Mouse (Mus musculus): ENCODE data around the gene Arl10. TPM values are rescaled to one million over a fixed set of nuclear protein-coding genes. Genes with fewer than 3 reads are reported as not detected.

Arl10 gene
- 18.8 and 22.1 TPM in 2 replicates for polyA plus RNA-seq (2014; fragmentation: Nextera tagmentation; extraction: Ambion mirVana)

DNA sequence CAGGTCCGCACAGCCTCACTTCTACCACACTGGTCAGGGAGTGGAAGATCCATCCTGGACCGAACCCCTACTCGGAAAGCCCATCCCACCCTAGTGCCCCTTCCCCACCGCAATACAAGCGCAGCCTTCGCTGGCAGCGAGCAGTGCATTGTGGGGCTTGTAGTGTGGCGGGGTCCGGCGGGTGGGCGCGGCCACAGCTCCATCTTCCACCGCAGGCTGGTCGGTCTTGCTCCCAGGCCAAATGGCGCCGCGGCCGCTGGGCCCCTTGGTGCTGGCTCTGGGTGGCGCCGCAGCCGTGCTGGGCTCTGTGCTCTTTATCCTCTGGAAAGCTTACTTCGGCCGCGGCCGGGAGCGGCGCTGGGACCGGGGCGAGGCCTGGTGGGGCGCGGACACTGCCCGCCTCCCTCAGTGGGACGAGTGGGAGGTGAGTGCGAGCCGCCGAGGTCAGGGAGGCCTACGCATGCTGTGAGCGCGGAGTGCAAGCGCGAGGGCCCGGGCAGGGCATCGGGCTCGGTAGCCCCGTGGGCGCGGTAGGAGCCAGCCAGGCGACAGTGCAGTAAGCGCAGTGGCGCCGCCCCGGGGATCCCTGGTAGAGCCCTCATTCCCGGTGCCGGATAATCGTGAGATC lies at the start of gene Arl10:
Arl10 (plus strand) TSS at position 162 of the 628 bp plus-strand sequence.
- DNase-seq (ENCODE audit: low spot score) = peak; percentile 87
- peak within 1 kb of the TSS; percentile 82 for H3K9ac ChIP-seq (ENCODE audit: low read depth, low read length)
- no peaks in the 10 kb centered on the region for H3K9me3 ChIP-seq (ENCODE audit: control insufficient read depth, low read length)
- peak within 1 kb of the TSS; percentile 70 for H3K4me2 ChIP-seq (ENCODE audit: low read depth, low read length)
- under 1% methylated on average over 53 of the region's 55 CpGs for WGBS
- H3K4me1 ChIP-seq (ENCODE audit: control insufficient read depth, insufficient read depth, low read length) = peaks cover 8% of the 10 kb centered on the region; the same call in 1 of the 2 replicates
- peak; percentile 96 for ATAC-seq (ENCODE audit: low read depth)
- H3K27ac ChIP-seq (replicated peaks; ENCODE audit: low read depth, low read length) = 0 out of 2 replicates have a peak within 1 kb of the TSS, but pooled peaks have one; percentile 22
- peaks cover 22% of the 10 kb centered on the region for H3K36me3 ChIP-seq (ENCODE audit: control insufficient read depth, insufficient read depth, low read length)
- H3K27me3 ChIP-seq (replicated peaks; ENCODE audit: control insufficient read depth, insufficient read depth, low read length) = no peaks in the 10 kb centered on the region
- peak within 1 kb of the TSS; percentile 76 for H3K4me3 ChIP-seq (ENCODE audit: low read depth, low read length)

DNA sequence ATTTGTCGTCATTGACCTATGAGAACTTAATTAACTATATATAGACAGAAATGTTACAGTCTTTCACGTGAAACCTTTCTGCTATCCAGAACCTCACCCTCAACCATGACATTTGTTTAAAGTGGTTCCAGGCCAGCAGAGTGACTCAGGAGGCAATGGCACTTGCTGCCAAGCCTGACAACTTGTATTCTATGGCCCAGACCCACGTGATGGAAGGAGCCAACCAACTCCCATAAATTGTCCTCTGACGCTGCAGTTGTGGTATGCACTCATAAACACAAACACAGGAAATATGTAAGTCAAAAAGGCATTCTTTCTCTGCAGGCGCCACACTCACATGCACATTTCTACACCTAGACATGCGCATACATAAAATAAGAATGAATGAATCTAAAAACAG lies 47.7 kb upstream of the Arl10 start:
- 88% methylated on average over 6 of the region's 6 CpGs for WGBS
- H3K9me3 ChIP-seq (ENCODE audit: control insufficient read depth, low read length) = no peaks in the 10 kb centered on the region
- no peak overlapping the region for H3K27ac ChIP-seq (replicated peaks; ENCODE audit: low read depth, low read length)
- ATAC-seq (ENCODE audit: low read depth) (no peak), DNase-seq (ENCODE audit: low spot score) (no peak)
- no peak overlapping the region for H3K4me2 ChIP-seq (ENCODE audit: low read depth, low read length)
- H3K4me1 ChIP-seq (ENCODE audit: control insufficient read depth, insufficient read depth, low read length) = no peaks in the 10 kb centered on the region
- no peaks in the 10 kb centered on the region for H3K27me3 ChIP-seq (replicated peaks; ENCODE audit: control insufficient read depth, insufficient read depth, low read length)
- peaks cover 77% of the 10 kb centered on the region for H3K36me3 ChIP-seq (ENCODE audit: control insufficient read depth, insufficient read depth, low read length)
- H3K9ac ChIP-seq (ENCODE audit: low read depth, low read length) = no peak overlapping the region
- H3K4me3 ChIP-seq (ENCODE audit: low read depth, low read length) = no peak overlapping the region

DNA sequence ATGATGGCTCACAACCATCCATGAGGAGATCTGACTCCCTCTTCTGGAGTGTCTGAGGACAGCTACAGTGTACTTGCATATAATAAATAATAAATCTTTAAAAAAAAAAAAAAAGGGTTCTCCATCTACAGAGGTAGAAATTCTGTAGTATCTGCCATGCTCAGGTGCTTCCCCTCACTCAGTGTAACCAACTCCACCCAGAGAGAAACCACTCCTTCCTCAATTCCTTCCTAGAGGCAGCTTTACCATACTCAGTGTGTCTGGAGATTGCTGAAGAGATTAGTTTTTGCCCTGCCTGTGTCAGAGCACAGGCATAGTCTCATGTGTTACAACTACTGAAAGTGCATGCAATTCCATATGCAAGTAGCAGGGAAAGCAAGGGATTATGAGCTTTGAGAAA lies 42.7 kb upstream of the Arl10 start:
- H3K9ac ChIP-seq (ENCODE audit: low read depth, low read length) = no peak overlapping the region
- H3K4me2 ChIP-seq (ENCODE audit: low read depth, low read length) = no peak overlapping the region
- no peak overlapping the region for H3K27ac ChIP-seq (replicated peaks; ENCODE audit: low read depth, low read length)
- H3K4me1 ChIP-seq (ENCODE audit: control insufficient read depth, insufficient read depth, low read length) = no peaks in the 10 kb centered on the region
- peaks cover 73% of the 10 kb centered on the region for H3K36me3 ChIP-seq (ENCODE audit: control insufficient read depth, insufficient read depth, low read length)
- no peaks in the 10 kb centered on the region for H3K27me3 ChIP-seq (replicated peaks; ENCODE audit: control insufficient read depth, insufficient read depth, low read length)
- no peak overlapping the region for H3K4me3 ChIP-seq (ENCODE audit: low read depth, low read length)
- ATAC-seq (ENCODE audit: low read depth) (no peak), DNase-seq (ENCODE audit: low spot score) (no peak)
- no peaks in the 10 kb centered on the region for H3K9me3 ChIP-seq (ENCODE audit: control insufficient read depth, low read length)

DNA sequence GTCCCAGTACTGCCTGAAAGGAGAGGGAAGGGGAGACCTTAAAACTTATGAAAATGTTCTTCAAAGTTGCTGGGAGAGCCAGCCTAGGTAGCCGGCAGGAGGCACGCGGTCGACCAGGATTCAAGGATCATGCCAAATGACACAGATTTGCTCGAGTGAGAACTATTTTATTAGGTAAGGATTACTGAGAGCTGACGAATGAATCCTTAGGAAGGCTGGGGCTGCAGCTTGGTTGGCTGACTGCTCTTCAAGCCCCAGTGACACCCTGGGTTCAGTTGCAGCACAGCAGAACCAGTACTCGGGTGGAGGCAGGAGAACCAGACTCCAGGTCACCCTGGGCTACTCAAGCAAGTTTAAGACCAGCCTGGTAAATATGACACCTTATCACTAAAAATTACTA lies 26.8 kb upstream of the Arl10 start:
- H3K4me2 ChIP-seq (ENCODE audit: low read depth, low read length) = no peak overlapping the region
- DNase-seq (ENCODE audit: low spot score) (no peak), ATAC-seq (ENCODE audit: low read depth) (no peak)
- peaks cover 75% of the 10 kb centered on the region for H3K36me3 ChIP-seq (ENCODE audit: control insufficient read depth, insufficient read depth, low read length)
- H3K27ac ChIP-seq (replicated peaks; ENCODE audit: low read depth, low read length) = no peak overlapping the region
- no peaks in the 10 kb centered on the region for H3K9me3 ChIP-seq (ENCODE audit: control insufficient read depth, low read length)
- no peaks in the 10 kb centered on the region for H3K27me3 ChIP-seq (replicated peaks; ENCODE audit: control insufficient read depth, insufficient read depth, low read length)
- no peaks in the 10 kb centered on the region for H3K4me1 ChIP-seq (ENCODE audit: control insufficient read depth, insufficient read depth, low read length)
- H3K4me3 ChIP-seq (ENCODE audit: low read depth, low read length) = no peak overlapping the region
- 85% methylated on average over 7 of the region's 7 CpGs for WGBS
- H3K9ac ChIP-seq (ENCODE audit: low read depth, low read length) = no peak overlapping the region

DNA sequence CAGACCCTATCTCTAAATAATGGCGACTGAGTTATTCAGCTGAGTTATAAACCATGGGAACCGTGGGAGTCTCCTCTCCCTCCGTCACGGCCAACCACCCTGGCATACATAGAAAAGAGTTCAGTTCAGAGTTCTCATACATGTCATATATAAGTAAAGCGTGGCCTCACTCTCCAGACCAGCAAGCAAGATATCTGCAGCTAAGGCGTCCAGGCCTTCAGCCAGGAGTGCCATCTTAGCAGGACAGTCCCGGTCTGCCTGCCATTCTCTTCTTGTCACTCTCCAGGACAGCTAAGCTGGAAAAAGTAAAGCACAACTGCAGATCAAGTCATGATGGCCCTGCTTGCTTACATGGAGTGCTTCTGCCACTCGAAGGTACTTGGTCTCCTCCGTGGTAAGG lies 18.6 kb upstream of the Arl10 start:
- Histone ChIP-seq H3K4me2 (ENCODE audit: low read depth, low read length) (no peak overlapping the region), H3K4me3 (ENCODE audit: low read depth, low read length) (no peak overlapping the region), H3K9me3 (ENCODE audit: control insufficient read depth, low read length) (no peaks in the 10 kb centered on the region), H3K27me3 (replicated peaks; ENCODE audit: control insufficient read depth, insufficient read depth, low read length) (no peaks in the 10 kb centered on the region), H3K9ac (ENCODE audit: low read depth, low read length) (no peak overlapping the region), H3K36me3 (ENCODE audit: control insufficient read depth, insufficient read depth, low read length) (peaks cover 92% of the 10 kb centered on the region), H3K27ac (replicated peaks; ENCODE audit: low read depth, low read length) (no peak overlapping the region), H3K4me1 (ENCODE audit: control insufficient read depth, insufficient read depth, low read length) (no peaks in the 10 kb centered on the region)
- WGBS = 93% methylated on average over 8 of the region's 9 CpGs
- DNase-seq (ENCODE audit: low spot score) (no peak), ATAC-seq (ENCODE audit: low read depth) (no peak)

DNA sequence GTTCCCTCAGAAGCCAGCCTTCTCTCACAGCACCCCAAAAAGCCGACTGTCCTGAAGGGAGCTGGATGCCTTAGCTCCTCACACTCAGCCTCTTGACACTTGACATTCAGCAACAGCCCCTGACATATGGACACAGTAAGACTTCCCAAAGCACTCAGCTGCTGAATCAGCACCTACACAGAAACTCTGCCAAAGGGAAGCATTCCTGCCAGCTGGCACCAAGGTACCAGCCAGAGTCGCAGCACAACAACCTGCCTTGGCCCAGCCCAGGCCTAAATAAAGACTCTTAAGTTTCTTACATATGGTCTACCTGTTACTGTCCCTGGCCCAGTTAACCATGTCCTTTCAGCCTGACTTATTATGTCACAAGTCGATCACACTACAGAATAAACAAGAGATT lies 18.0 kb upstream of the Arl10 start:
- Histone ChIP-seq H3K36me3 (ENCODE audit: control insufficient read depth, insufficient read depth, low read length) (peaks cover 92% of the 10 kb centered on the region), H3K27me3 (replicated peaks; ENCODE audit: control insufficient read depth, insufficient read depth, low read length) (no peaks in the 10 kb centered on the region), H3K4me1 (ENCODE audit: control insufficient read depth, insufficient read depth, low read length) (no peaks in the 10 kb centered on the region), H3K4me2 (ENCODE audit: low read depth, low read length) (no peak overlapping the region), H3K9ac (ENCODE audit: low read depth, low read length) (no peak overlapping the region), H3K4me3 (ENCODE audit: low read depth, low read length) (no peak overlapping the region), H3K9me3 (ENCODE audit: control insufficient read depth, low read length) (no peaks in the 10 kb centered on the region), H3K27ac (replicated peaks; ENCODE audit: low read depth, low read length) (no peak overlapping the region)
- 92% methylated on average over 3 of the region's 3 CpGs for WGBS
- DNase-seq (ENCODE audit: low spot score) = no peak
- no peak for ATAC-seq (ENCODE audit: low read depth)

DNA sequence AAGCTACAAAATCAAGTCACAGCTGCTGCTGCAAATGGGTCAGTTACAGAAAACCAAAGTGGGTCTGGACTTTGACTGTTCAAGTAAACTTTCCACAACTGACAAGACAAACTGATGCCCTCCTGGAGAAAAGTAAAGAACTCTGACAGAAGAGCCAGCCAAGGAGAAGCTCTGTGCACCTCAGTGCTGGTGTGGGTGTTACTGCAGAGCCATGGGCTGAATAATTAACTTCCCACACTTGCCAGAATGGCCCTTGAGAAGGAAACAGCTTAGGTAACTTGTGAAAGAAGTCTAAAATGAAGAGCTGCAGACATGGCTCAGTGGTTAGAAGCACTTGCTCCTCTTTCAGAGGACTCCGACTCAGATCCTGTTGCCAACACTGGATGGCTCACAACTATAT lies 17.2 kb upstream of the Arl10 start:
- H3K27ac ChIP-seq (replicated peaks; ENCODE audit: low read depth, low read length) = no peak overlapping the region
- 91% methylated on average over 1 of the region's 1 CpGs for WGBS
- H3K27me3 ChIP-seq (replicated peaks; ENCODE audit: control insufficient read depth, insufficient read depth, low read length) = no peaks in the 10 kb centered on the region
- H3K9ac ChIP-seq (ENCODE audit: low read depth, low read length) = no peak overlapping the region
- H3K4me3 ChIP-seq (ENCODE audit: low read depth, low read length) = no peak overlapping the region
- H3K36me3 ChIP-seq (ENCODE audit: control insufficient read depth, insufficient read depth, low read length) = peaks cover 91% of the 10 kb centered on the region
- no peak overlapping the region for H3K4me2 ChIP-seq (ENCODE audit: low read depth, low read length)
- no peak for ATAC-seq (ENCODE audit: low read depth)
- no peaks in the 10 kb centered on the region for H3K4me1 ChIP-seq (ENCODE audit: control insufficient read depth, insufficient read depth, low read length)
- no peak for DNase-seq (ENCODE audit: low spot score)
- no peaks in the 10 kb centered on the region for H3K9me3 ChIP-seq (ENCODE audit: control insufficient read depth, low read length)

DNA sequence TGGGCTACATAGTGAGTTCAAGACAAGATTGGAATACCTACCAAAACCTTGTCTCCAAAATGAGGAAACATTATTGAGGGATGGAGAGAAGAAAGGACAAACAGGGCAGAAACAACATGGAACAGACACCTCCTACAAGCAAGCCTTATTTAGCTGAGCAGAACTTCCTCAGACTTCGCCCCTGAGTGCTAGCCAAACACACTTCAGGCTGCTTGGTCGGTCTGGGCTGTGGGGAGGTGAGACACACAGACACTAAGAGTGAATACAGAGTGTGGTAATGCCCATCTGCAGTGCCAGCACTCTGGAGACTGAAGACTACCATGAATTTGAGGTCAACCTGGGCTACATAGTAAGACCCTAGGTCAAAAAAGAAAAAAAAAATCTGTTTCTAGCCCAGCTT lies 15.2 kb upstream of the Arl10 start:
- Histone ChIP-seq H3K27ac (replicated peaks; ENCODE audit: low read depth, low read length) (no peak overlapping the region), H3K9me3 (ENCODE audit: control insufficient read depth, low read length) (no peaks in the 10 kb centered on the region), H3K27me3 (replicated peaks; ENCODE audit: control insufficient read depth, insufficient read depth, low read length) (no peaks in the 10 kb centered on the region), H3K4me2 (ENCODE audit: low read depth, low read length) (no peak overlapping the region), H3K4me1 (ENCODE audit: control insufficient read depth, insufficient read depth, low read length) (no peaks in the 10 kb centered on the region), H3K4me3 (ENCODE audit: low read depth, low read length) (no peak overlapping the region), H3K36me3 (ENCODE audit: control insufficient read depth, insufficient read depth, low read length) (peaks cover 74% of the 10 kb centered on the region), H3K9ac (ENCODE audit: low read depth, low read length) (no peak overlapping the region)
- ATAC-seq (ENCODE audit: low read depth) = no peak
- DNase-seq (ENCODE audit: low spot score) = no peak
- 96% methylated on average over 2 of the region's 2 CpGs for WGBS

DNA sequence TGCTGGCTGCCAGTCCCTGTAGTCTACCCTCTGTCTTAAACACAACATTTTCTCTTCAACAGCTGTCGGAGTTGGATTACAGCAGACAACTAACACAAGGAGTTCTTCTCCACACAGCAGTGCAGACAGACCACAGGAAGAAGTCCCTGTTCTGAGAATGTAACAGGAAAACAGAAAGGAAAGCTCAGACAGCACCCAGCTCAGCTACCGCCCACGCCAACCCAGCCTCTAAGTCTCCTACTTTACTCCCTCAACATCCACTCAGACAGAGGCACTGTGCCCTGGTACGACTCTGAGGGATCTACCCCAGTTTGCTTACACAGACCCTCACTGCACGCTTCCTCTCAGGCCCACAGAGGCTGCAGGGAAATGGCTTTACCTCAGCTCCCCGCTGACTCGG lies 14.2 kb upstream of the Arl10 start:
- Histone ChIP-seq H3K4me3 (ENCODE audit: low read depth, low read length) (no peak overlapping the region), H3K9ac (ENCODE audit: low read depth, low read length) (no peak overlapping the region), H3K4me1 (ENCODE audit: control insufficient read depth, insufficient read depth, low read length) (no peaks in the 10 kb centered on the region), H3K4me2 (ENCODE audit: low read depth, low read length) (no peak overlapping the region), H3K27ac (replicated peaks; ENCODE audit: low read depth, low read length) (no peak overlapping the region), H3K9me3 (ENCODE audit: control insufficient read depth, low read length) (no peaks in the 10 kb centered on the region), H3K36me3 (ENCODE audit: control insufficient read depth, insufficient read depth, low read length) (peaks cover 70% of the 10 kb centered on the region), H3K27me3 (replicated peaks; ENCODE audit: control insufficient read depth, insufficient read depth, low read length) (no peaks in the 10 kb centered on the region)
- no peak for ATAC-seq (ENCODE audit: low read depth)
- 89% methylated on average over 7 of the region's 7 CpGs for WGBS
- DNase-seq (ENCODE audit: low spot score) = no peak
